Mouse (Mus musculus): ENCODE results near the gene Csn2. TPM values are rescaled to one million over a fixed set of nuclear protein-coding genes. Genes with fewer than 3 reads are reported as not detected.

Csn2 gene
- not detected in 2 replicates for polyA plus RNA-seq (2012)

GRCm38 (mm10) chr5:87699530-87699929 is at the start of gene Csn2:
Gene Csn2 (minus strand): TSS chr5:87699630.
- H3K4me1 ChIP-seq (ENCODE audit: control insufficient read depth) = no peaks in the 10 kb centered on the region
- no peak within 1 kb of the TSS for H3K4me3 ChIP-seq (replicated peaks)
- no peaks in the 10 kb centered on the region for H3K36me3 ChIP-seq (ENCODE audit: control insufficient read depth)
- TF ChIP-seq TAL1 (IDR thresholded peaks at IDR 0.05; ENCODE audit: low read length) = no peak
- TF ChIP-seq GATA1 (IDR thresholded peaks at IDR 0.05; ENCODE audit: low read length) = no peak
- H3K9me3 ChIP-seq (ENCODE audit: control insufficient read depth, low read length) = no peaks in the 10 kb centered on the region
- no peaks in the 10 kb centered on the region for H3K27me3 ChIP-seq (ENCODE audit: control insufficient read depth)

GRCm38 (mm10) chr5:87734821-87735220 is 35.4 kb upstream of the Csn2 start:
- H3K4me3 ChIP-seq (replicated peaks) = no peak overlapping the region

GRCm38 (mm10) chr5:87705891-87706290 is 6.5 kb upstream of the Csn2 start:
- TF ChIP-seq GATA1 (IDR thresholded peaks at IDR 0.05; ENCODE audit: low read length) (no peak), TAL1 (IDR thresholded peaks at IDR 0.05; ENCODE audit: low read length) (no peak)
- no peaks in the 10 kb centered on the region for H3K9me3 ChIP-seq (ENCODE audit: control insufficient read depth, low read length)
- no peaks in the 10 kb centered on the region for H3K36me3 ChIP-seq (ENCODE audit: control insufficient read depth)
- no peaks in the 10 kb centered on the region for H3K27me3 ChIP-seq (ENCODE audit: control insufficient read depth)
- H3K4me3 ChIP-seq (replicated peaks) = no peak overlapping the region
- no peaks in the 10 kb centered on the region for H3K4me1 ChIP-seq (ENCODE audit: control insufficient read depth)

More at GRCm38 (mm10) chr5:87734821-87735220, 35.4 kb upstream of the Csn2 start:
- Histone ChIP-seq H3K9me3 (ENCODE audit: control insufficient read depth, low read length) (peaks cover 7% of the 10 kb centered on the region), H3K27me3 (ENCODE audit: control insufficient read depth) (no peaks in the 10 kb centered on the region), H3K36me3 (ENCODE audit: control insufficient read depth) (no peaks in the 10 kb centered on the region), H3K4me1 (ENCODE audit: control insufficient read depth) (no peaks in the 10 kb centered on the region)
- TF ChIP-seq GATA1 (IDR thresholded peaks at IDR 0.05; ENCODE audit: low read length) (no peak), TAL1 (IDR thresholded peaks at IDR 0.05; ENCODE audit: low read length) (no peak)

GRCm38 (mm10) chr5:87665908-87666307 is 33.5 kb downstream of the Csn2 start, which contains the start of gene Csn1s1:
Gene Csn1s1 (plus strand): TSS chr5:87666208.
- TF ChIP-seq GATA1 (IDR thresholded peaks at IDR 0.05; ENCODE audit: low read length) (no peak), TAL1 (IDR thresholded peaks at IDR 0.05; ENCODE audit: low read length) (no peak)
- H3K4me3 ChIP-seq (replicated peaks) = no peak within 1 kb of the TSS
- no peaks in the 10 kb centered on the region for H3K27me3 ChIP-seq (ENCODE audit: control insufficient read depth)
- no peaks in the 10 kb centered on the region for H3K9me3 ChIP-seq (ENCODE audit: control insufficient read depth, low read length)
- H3K36me3 ChIP-seq (ENCODE audit: control insufficient read depth) = no peaks in the 10 kb centered on the region
- H3K4me1 ChIP-seq (ENCODE audit: control insufficient read depth) = no peaks in the 10 kb centered on the region

GRCm38 (mm10) chr5:87642787-87643186 is 56.6 kb downstream of the Csn2 start:
- Histone ChIP-seq H3K4me1 (ENCODE audit: control insufficient read depth) (no peaks in the 10 kb centered on the region), H3K9me3 (ENCODE audit: control insufficient read depth, low read length) (peaks cover 5% of the 10 kb centered on the region; the same call in 1 of the 2 replicates), H3K4me3 (replicated peaks) (no peak overlapping the region), H3K27me3 (ENCODE audit: control insufficient read depth) (no peaks in the 10 kb centered on the region), H3K36me3 (ENCODE audit: control insufficient read depth) (no peaks in the 10 kb centered on the region)
- TF ChIP-seq GATA1 (IDR thresholded peaks at IDR 0.05; ENCODE audit: low read length) (no peak), TAL1 (IDR thresholded peaks at IDR 0.05; ENCODE audit: low read length) (no peak)

Other genes with a start within 250 kb of the Csn2 start
- not detected in 2 replicates for gene Ugt2a2, start 217.4 kb downstream of the Csn2 start, polyA plus RNA-seq (2012)
- gene Gm43638, start 212.8 kb downstream of the Csn2 start, polyA plus RNA-seq (2012) = not detected in 2 replicates
- not detected in 2 replicates for gene Ugt2a1, start 208.8 kb downstream of the Csn2 start, polyA plus RNA-seq (2012)
- not detected in 2 replicates for gene Sult1b1, start 161.4 kb downstream of the Csn2 start, polyA plus RNA-seq (2012)
- not detected in 2 replicates for gene Sult1d1, start 130.6 kb downstream of the Csn2 start, polyA plus RNA-seq (2012)
- not detected in 2 replicates for gene Sult1e1, start 108.0 kb downstream of the Csn2 start, polyA plus RNA-seq (2012)
- 0.06 TPM in 1 of 2 replicates, not detected in the other for gene Csn1s1, start 33.4 kb downstream of the Csn2 start, polyA plus RNA-seq (2012)
- gene Csn1s2a, start 74.9 kb upstream of the Csn2 start, polyA plus RNA-seq (2012) = not detected in 2 replicates
- not detected in 2 replicates for gene Csn1s2b, start 108.5 kb upstream of the Csn2 start, polyA plus RNA-seq (2012)
- gene Prr27, start 126.1 kb upstream of the Csn2 start, polyA plus RNA-seq (2012) = not detected in 2 replicates
- gene Odam, start 185.4 kb upstream of the Csn2 start, polyA plus RNA-seq (2012) = not detected in 2 replicates
- gene Csn3, start 225.9 kb upstream of the Csn2 start, polyA plus RNA-seq (2012) = not detected in 2 replicates